Mouse (Mus musculus): ENCODE results near the gene Pdcd1lg2. TPM values are rescaled to one million over a fixed set of nuclear protein-coding genes. Genes with fewer than 3 reads are reported as not detected.

Gene Pdcd1lg2
- total and polyA plus RNA-seq, 3 experiments: 1.7 to 5.4 TPM; not detected in 1

- TF ChIP-seq POLR2A (IDR thresholded peaks at IDR 0.05; ENCODE audit: control insufficient read depth in 1 of 2, insufficient read depth in 1 of 2, low read depth in 1 of 2, low read length in 2 of 2, poor library complexity in 1 of 2): no peak
Measured at GRCm38 (mm10) chr19:29405388-29405787, 5.3 kb upstream of the Pdcd1lg2 start (continued).

- H3K4me1 ChIP-seq (ENCODE audit: control insufficient read depth in 1 of 2, insufficient read depth in 2 of 2, low read length in 2 of 2): peaks cover 0 to 13% of the 10 kb centered on the region in 2 experiments; a peak in 2 of 4 replicates
- no peak for DNase-seq (ENCODE audit: low read depth, low spot score)
- H3K9me3 ChIP-seq (replicated peaks; ENCODE audit: insufficient read depth, low read length): no peaks in the 10 kb centered on the region
- H3K27ac ChIP-seq (ENCODE audit: control insufficient read depth, low read depth, low read length): no peak overlapping the region
- H3K9ac ChIP-seq (ENCODE audit: control insufficient read depth, low read depth, low read length, poor library complexity, severe bottlenecking): no peak overlapping the region
- TF ChIP-seq USF1 (IDR thresholded peaks at IDR 0.05; ENCODE audit: low read depth, low read length): no peak
- no peak for TF ChIP-seq MAZ (IDR thresholded peaks at IDR 0.05; ENCODE audit: low read depth, low read length)
- no peak for TF ChIP-seq NRF1 (IDR thresholded peaks at IDR 0.05; ENCODE audit: insufficient read depth, low read depth, low read length, poor library complexity, severe bottlenecking)
- no peak for TF ChIP-seq POLR2AphosphoS5 (IDR thresholded peaks at IDR 0.05; ENCODE audit: borderline replicate concordance, low read depth, low read length)
- TF ChIP-seq CHD1 (IDR thresholded peaks at IDR 0.05; ENCODE audit: low read depth, low read length): no peak
- no peak for TF ChIP-seq NELFE (IDR thresholded peaks at IDR 0.05; ENCODE audit: low read depth, low read length)
- no peak for TF ChIP-seq HCFC1 (IDR thresholded peaks at IDR 0.05; ENCODE audit: low read depth, low read length)
- no peak for TF ChIP-seq ETS1 (IDR thresholded peaks at IDR 0.05; ENCODE audit: low read depth, low read length)
- TF ChIP-seq SMC3 (IDR thresholded peaks at IDR 0.05; ENCODE audit: low read depth, low read length): no peak
- no peak for TF ChIP-seq GATA1 (IDR thresholded peaks at IDR 0.05; ENCODE audit: low read depth, low read length)
- no peak for TF ChIP-seq MEF2A (IDR thresholded peaks at IDR 0.05; ENCODE audit: extremely low read depth, insufficient replicate concordance, low read depth, low read length, poor library complexity, severe bottlenecking)
- TF ChIP-seq ZMIZ1 (IDR thresholded peaks at IDR 0.05; ENCODE audit: low read depth, low read length): no peak
- H3K4me3 ChIP-seq (ENCODE audit: control insufficient read depth in 1 of 2, insufficient read depth in 1 of 2, low read depth in 2 of 2, low read length in 2 of 2): no peak overlapping the region
- H3K27me3 ChIP-seq (ENCODE audit: control insufficient read depth in 1 of 2, insufficient read depth in 2 of 2, low read length in 2 of 2): no peaks in the 10 kb centered on the region
- no peaks in the 10 kb centered on the region for H3K79me2 ChIP-seq (ENCODE audit: control insufficient read depth, insufficient read depth, low read length, poor library complexity)
- H3K36me3 ChIP-seq (ENCODE audit: control insufficient read depth in 1 of 2, insufficient read depth in 2 of 2, low read length in 2 of 2): peaks cover 0 to 7% of the 10 kb centered on the region in 2 experiments; a peak in 2 of 4 replicates
Measured at GRCm38 (mm10) chr19:29406042-29407017, 4.4 kb upstream of the Pdcd1lg2 start.

Measured in MEL (cell line).